In genomic region chr15:68520759-68521158, GRCm38 (mm10) we compare ENCODE assay signal across 32 mouse cellular contexts.
DNase-seq lines count a peak whose midpoint lies in the region; ATAC-seq and TF ChIP-seq lines count a peak whose summit lies in the region.
"Had no signal": no experiment of that assay in that cellular context is flagged by ENCODE, and none has a peak within 500 bp of the region (broad histone marks: within the 10 kb centered on the region; RNA-seq: fewer than 3 reads in every experiment).

No protein-coding gene starts in this region.

- no peak overlapping the region for H3K9ac ChIP-seq in forebrain, postnatal 0 days
- no peak overlapping the region for H3K9ac ChIP-seq in forebrain, embryonic 13.5 days
- H3K9ac ChIP-seq: embryonic facial prominence, embryonic 13.5 days; forebrain, embryonic 12.5 days; heart, embryonic 12.5 days; heart, embryonic 15.5 days; hindbrain, embryonic 14.5 days had no signal

- no peaks in the 10 kb centered on the region for H3K36me3 ChIP-seq in forebrain, postnatal 0 days (ENCODE audit: insufficient read depth)
- H3K36me3 ChIP-seq in forebrain, embryonic 13.5 days (ENCODE audit: poor library complexity, severe bottlenecking): no peaks in the 10 kb centered on the region
- H3K36me3 ChIP-seq: embryonic facial prominence, embryonic 10.5 days; embryonic facial prominence, embryonic 13.5 days; forebrain, embryonic 12.5 days; G1E; heart, embryonic 12.5 days; heart, embryonic 15.5 days had no signal

- H3K27me3 ChIP-seq in forebrain, postnatal 0 days (ENCODE audit: insufficient read depth, low read length): no peaks in the 10 kb centered on the region
- no peaks in the 10 kb centered on the region for H3K27me3 ChIP-seq in forebrain, embryonic 13.5 days
- H3K27me3 ChIP-seq: CH12.LX; embryonic facial prominence, embryonic 13.5 days; forebrain, embryonic 12.5 days; heart, embryonic 12.5 days; heart, embryonic 15.5 days; Patski had no signal

- ATAC-seq in forebrain, postnatal 0 days: peak; percentile 32; the same call in 1 of the 2 replicates
- no peak for ATAC-seq in forebrain, embryonic 13.5 days
- ATAC-seq: forebrain, embryonic 16.5 days; hindbrain, postnatal 0 days; inflammation-experienced regulatory T-cells, adult 6 months; Patski had no signal

- TF ChIP-seq CTCF in forebrain, postnatal 0 days (IDR thresholded peaks at IDR 0.05; ENCODE audit: low read depth): no peak
- TF ChIP-seq CTCF in layer of hippocampus, adult 2 months (conservative IDR thresholded peaks at IDR 0.05): no peak

- H3K4me3 ChIP-seq in forebrain, postnatal 0 days (ENCODE audit: low read depth, low read length): no peak overlapping the region
- no peak overlapping the region for H3K4me3 ChIP-seq in forebrain, embryonic 13.5 days
- no peak overlapping the region for H3K4me3 ChIP-seq in layer of hippocampus, adult 2 months
- H3K4me3 ChIP-seq: embryonic facial prominence, embryonic 10.5 days; embryonic facial prominence, embryonic 13.5 days; erythroblast, embryonic 14.5 days; forebrain, embryonic 12.5 days; heart, embryonic 12.5 days; heart, embryonic 15.5 days had no signal

- intact Hi-C loops in left cerebral cortex, postnatal 10 days (cut with DNase I): no loop called here
- intact Hi-C loops in heart, postnatal 36 days (cut with DNase I): no loop called here

- 68% methylated on average over 2 of the region's 2 CpGs for WGBS in forebrain, postnatal 0 days
- WGBS in forebrain, embryonic 13.5 days: 76% methylated on average over 2 of the region's 2 CpGs

- H3K4me2 ChIP-seq in forebrain, postnatal 0 days (ENCODE audit: low read depth): no peak overlapping the region
- no peak overlapping the region for H3K4me2 ChIP-seq in forebrain, embryonic 13.5 days
- H3K4me2 ChIP-seq: embryonic facial prominence, embryonic 13.5 days; forebrain, embryonic 12.5 days; heart, embryonic 12.5 days; heart, embryonic 15.5 days; hindbrain, embryonic 14.5 days had no signal

- H3K9me3 ChIP-seq in forebrain, postnatal 0 days (ENCODE audit: low read length): no peaks in the 10 kb centered on the region
- no peaks in the 10 kb centered on the region for H3K9me3 ChIP-seq in forebrain, embryonic 13.5 days (replicated peaks)
- H3K9me3 ChIP-seq: embryonic facial prominence, embryonic 10.5 days; embryonic facial prominence, embryonic 13.5 days; forebrain, embryonic 12.5 days; G1E; heart, embryonic 12.5 days; heart, embryonic 15.5 days had no signal

- no peak for DNase-seq in forebrain, postnatal 0 days
- DNase-seq in layer of hippocampus, adult 2 months (ENCODE audit: low spot score in 2 of 2): peak in 1 of 2 experiments; percentile 65
- no peak for DNase-seq in layer of hippocampus, adult 11-12 months (ENCODE audit: low spot score)
- peak; percentile 22 for DNase-seq in left cerebral cortex, adult 11 months (ENCODE audit: low spot score)
- no peak for DNase-seq in left cerebral cortex, postnatal 10 days (ENCODE audit: extremely low spot score in 1 of 2, low spot score in 2 of 2)
- DNase-seq in brain, adult 2 months (ENCODE audit: low read depth, low spot score): peak; percentile 81
- DNase-seq in heart, postnatal 36 days: no peak
- DNase-seq: adrenal gland, postnatal 10 days; adrenal gland, postnatal 36 days; cerebellum, adult 11 months; cerebellum, adult 2 months; cerebellum, adult 9-11 months; cerebellum, postnatal 25 days; embryo, embryonic 11 days; gastrocnemius, postnatal 25 days; heart, adult 18-20 months; heart, postnatal 10 days; heart, postnatal 4 days had no signal

- H3K4me1 ChIP-seq in forebrain, postnatal 0 days (ENCODE audit: insufficient read depth): no peaks in the 10 kb centered on the region
- H3K4me1 ChIP-seq in forebrain, embryonic 13.5 days: no peaks in the 10 kb centered on the region
- H3K4me1 ChIP-seq: embryonic facial prominence, embryonic 10.5 days; embryonic facial prominence, embryonic 13.5 days; forebrain, embryonic 12.5 days had no signal

- no peak overlapping the region for H3K27ac ChIP-seq in forebrain, postnatal 0 days (ENCODE audit: low read depth, low read length)
- no peak overlapping the region for H3K27ac ChIP-seq in forebrain, embryonic 13.5 days
- H3K27ac ChIP-seq in layer of hippocampus, adult 2 months: peak overlapping the region; percentile 79; the same call in 1 of the 2 replicates
- H3K27ac ChIP-seq: embryonic facial prominence, embryonic 10.5 days; embryonic facial prominence, embryonic 13.5 days; forebrain, embryonic 12.5 days; heart, embryonic 15.5 days; hindbrain, embryonic 14.5 days; hindbrain, postnatal 0 days had no signal

Comparison
In these comparisons a context has a peak if more than half of its experiments do, and no peak if none do; other contexts are left out.
1. DNase-seq: peak in left cerebral cortex, adult 11 months (single experiment) and brain, adult 2 months (single experiment); none in forebrain, postnatal 0 days (single experiment), layer of hippocampus, adult 11-12 months (single experiment), left cerebral cortex, postnatal 10 days (0 of 2) and heart, postnatal 36 days (0 of 2).